Mouse (Mus musculus) ovary, postnatal 10 days (tissue): ENCODE results near the gene Pus1.

ENCODE experiments used
- DNase-seq: peaks from one replicate; pipeline ENCODE4 v3.0.0; 2022; ENCODE audit warnings: low spot score

Gene Pus1

GRCm38 (mm10) chr5:110779998-110780760 is at the start of gene Pus1:
Pus1 (minus strand) TSS chr5:110780659.
- peak; percentile 87 for DNase-seq

- DNase-seq, result no peak
Measured at GRCm38 (mm10) chr5:110827576-110827975, 47.1 kb upstream of the Pus1 start.

GRCm38 (mm10) chr5:110826781-110827495 is 46.5 kb upstream of the Pus1 start:
- no peak for DNase-seq

DNA sequence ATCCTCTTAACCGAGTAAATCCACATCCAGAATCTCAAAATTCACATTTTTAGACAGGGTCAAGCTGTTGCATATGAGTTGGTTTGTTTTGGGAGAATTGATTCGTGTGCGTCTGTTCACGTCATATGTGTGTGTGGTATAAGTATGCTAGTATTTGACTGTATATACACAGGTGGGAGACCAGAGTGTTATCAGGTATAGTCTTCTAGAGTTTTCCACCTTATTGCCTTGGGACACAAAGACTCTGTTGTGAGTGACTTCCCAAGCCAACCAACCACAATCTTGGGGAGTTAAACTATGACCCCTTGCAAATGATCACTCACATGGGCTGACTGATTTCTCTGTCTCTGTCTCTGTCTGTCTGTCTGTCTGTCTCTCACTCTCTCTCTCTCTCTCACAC is 44.0 kb upstream of the Pus1 start:
- DNase-seq, result no peak

DNA sequence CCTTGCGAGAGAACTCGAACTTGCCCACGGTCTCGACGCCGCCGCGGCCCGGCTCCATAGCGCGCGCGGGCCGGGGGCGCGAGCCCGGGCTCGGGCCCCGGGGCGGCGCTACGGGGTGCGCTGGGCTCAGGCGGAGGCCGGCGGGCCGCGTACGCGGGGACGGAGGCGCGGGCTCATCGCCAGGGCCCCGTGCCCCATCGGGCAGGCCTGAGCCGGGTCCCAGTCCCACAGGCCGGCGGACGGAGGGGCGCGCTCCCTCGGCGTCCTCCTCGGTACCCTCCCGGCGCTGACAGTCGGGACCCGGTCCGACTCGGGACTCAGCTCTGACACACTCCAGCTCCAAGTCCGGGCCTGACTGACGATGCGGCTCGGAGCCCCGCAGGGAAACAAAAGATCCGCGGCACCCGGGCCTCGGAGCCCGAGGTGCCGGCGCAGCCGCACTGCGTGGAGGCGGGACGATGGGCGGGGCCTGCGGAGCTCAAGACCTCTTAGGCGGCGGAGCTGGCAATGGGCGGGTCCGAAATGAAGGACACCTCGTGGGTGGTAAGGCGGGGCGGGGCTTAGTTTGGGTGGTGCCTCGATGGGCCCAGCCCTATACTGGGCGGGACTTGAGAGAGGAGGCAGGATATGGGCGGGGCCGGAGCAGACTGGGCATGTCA is 29.3 kb upstream of the Pus1 start, which contains the start of gene Ulk1:
Gene Ulk1, minus strand, starts transcription at position 431 of the 659 bp plus-strand sequence.
- DNase-seq, result peak; percentile 95

DNA sequence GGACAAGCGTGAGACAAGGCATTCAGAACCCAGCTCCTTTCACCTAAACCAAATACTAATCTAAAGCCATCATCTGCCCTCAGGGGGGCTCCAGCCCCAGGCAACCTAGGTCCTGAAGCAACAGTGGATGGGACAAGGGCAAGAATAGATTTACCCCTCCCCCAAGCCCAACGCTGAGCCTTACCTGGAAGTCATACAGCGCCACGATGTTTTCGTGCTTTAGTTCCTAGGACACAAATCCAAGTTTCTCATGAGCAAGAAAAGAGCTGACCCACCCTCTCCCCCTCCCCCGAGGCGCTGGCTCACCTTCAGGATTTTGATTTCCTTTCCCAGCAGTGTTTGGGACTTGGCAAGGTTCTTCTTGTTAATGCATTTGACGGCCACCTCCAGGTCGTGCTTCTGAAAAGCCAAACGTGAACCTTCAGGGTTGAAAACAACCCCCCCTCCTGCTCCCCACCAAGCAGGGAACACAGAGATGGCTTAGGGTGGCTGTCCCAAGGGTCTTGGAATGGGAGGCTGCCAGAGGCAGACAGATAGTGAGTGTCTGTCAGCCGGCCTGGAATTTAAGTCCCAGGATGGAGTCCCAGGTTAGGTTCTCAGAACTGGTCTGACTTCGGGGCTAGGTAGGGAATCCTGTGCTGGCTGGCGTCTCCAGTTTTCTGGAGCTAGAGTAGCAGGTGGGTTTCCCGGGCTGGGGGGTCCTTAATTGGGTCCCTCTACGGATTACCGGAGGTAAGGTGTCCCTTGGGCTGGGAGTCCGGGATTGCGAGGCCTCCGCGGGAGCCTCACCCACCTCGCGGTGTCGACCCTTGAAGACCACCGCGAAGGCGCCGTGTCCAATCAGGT is 28.6 kb upstream of the Pus1 start:
- peak; percentile 13 for DNase-seq

DNA sequence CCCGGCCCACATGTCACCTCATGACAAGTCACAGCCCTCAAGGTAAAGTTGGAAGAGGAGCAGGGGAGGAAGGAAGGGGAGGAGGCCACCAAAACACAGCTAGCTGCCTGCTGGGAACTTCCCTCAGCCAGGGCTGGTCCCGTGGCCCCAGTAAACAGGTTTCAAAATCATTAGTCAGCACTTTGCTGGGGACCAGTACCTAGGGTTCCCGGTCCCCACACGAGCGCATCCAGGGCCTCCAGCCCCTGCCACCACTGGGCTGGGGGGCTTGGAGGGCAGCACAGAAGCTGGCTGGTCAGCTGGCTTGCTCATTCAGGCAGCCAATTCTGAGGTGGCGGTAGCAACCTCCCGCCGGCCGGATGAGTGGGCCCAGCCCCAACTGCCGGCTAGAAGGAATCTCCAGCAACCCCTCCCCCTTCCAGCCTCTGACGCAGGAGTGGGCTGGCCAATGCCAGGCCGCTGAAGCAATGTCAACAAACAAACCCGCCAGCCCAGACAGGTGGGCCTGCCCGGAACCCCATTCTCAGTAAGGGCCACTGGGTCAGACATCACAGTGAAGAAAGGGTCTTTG is 27.7 kb upstream of the Pus1 start:
- DNase-seq, result peak; percentile 60

- no peak for DNase-seq
Measured at GRCm38 (mm10) chr5:110807453-110807852, 27.0 kb upstream of the Pus1 start.

DNA sequence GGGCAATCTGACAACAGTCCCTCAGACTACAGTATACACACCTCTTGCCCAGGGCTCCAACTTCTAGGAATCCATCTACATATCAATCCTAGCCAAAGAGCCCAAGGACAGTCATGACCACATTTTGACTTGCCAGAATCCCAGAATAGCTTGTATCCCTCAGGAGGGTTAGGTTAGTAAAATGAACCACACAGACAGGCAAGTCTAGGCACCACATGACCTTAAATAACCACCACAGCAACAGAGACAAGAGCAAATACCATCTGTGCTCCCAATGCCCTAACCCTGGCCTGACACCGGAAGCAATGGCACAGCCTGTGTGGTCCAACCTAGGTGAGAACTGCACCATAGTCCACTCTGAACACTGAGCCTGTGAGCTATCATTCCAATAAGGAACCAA is 26.2 kb upstream of the Pus1 start:
- DNase-seq, result no peak

DNA sequence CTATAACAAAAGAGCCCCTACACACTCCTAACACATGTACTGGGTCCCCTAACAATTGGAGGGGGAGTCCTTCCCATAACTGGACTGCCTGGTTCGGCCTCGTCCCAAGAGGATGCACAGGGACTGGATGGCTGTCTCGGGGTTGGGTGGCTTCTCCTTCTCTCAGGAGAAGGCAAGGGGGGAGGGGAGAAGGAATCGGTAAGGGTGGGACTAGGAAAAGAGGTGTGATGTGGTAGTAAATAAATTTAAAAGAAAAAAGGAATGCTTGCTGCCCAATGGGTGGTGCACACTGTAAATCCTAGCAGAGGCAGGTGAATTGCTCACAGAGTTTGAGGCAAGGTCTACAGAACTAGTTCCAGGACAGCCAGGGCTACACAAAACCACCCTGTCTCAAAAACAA is 25.7 kb upstream of the Pus1 start:
- DNase-seq, result no peak

DNA sequence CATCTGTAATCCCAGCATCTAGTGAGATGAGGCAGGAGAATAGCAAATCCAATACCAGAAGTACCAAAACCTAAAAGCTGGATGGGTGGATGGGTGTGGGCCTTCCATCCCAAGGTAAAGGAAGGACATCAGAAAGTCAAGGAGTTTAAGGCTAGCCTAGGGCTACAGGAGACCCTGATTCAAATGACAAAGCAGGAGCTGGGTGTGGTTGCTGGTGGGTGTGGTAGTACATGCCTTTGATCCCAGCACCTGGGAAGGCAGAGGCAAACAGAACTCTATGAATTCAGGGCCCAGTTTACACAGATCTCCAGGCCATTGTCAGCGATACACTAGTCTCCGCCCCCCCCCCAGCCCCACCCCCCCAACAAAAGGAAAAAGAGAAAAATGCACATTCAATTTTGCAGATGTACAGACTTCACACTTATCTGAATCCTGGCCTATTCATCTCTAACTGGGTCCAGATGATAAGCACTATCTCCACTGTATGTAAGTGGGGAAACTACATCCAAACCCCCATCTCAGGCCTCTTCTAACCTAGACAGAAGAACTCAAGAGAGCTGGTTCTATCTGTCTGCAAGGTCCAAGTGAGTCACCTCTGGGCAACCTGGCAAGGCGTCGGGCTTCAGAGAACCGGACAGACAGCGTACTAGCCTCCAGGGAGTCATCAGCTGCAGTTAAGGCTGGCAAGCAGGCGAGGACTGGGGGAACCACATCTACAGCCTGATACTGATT is 23.7 kb upstream of the Pus1 start:
- no peak for DNase-seq

- DNase-seq, result no peak
Measured at GRCm38 (mm10) chr5:110802809-110803208, 22.4 kb upstream of the Pus1 start.

- DNase-seq, result no peak
Measured at GRCm38 (mm10) chr5:110802186-110802585, 21.7 kb upstream of the Pus1 start.

DNA sequence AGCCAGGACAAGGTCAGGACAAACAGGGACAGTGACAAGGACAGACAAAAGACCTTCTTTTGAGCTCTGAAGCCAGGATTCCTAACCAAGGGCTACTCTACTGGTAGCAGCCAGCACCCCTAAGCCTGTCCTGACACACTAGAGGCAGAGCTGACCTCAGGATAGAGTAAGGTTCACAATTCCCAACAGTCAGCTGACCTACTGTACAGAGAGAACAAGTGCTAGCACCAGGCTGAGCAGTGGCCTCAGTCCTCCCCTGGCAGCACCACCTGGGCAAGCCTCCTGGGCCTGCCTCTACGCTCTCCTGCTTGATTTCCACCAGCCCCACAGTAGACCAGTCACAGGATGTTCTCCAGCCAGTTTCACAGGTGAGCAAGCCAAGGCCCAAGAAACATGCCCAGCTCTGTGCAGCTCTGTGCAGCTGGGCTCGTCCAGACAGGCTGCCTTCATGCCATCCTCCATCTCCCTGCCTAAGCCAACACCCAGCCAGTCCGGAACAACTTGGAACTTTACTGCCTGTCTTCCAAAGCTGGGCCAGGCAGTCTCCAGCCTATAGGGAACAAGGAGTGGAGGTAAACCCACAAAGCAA is 20.7 kb upstream of the Pus1 start:
- no peak for DNase-seq

DNA sequence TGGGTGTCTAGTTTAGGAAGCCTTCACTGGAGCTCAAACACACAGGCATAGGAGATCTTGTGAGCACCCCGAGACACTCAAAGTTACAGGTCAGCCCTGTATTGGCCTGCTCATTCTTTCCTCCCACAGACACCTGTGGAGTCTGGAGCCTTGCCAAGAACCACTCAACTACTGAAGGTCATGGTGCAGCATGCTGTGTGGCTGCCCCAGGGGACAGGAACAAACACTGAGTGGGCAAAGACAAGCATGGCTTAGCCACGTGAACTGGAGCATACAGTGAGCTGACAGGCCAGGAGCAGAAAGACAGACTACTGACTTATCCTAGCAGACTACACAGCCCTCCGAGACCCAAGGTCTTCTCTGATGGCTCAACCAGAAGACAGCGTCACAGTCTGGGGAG is 17.2 kb upstream of the Pus1 start:
- no peak for DNase-seq

- DNase-seq, result no peak
Measured at GRCm38 (mm10) chr5:110794363-110794762, 13.9 kb upstream of the Pus1 start.

DNA sequence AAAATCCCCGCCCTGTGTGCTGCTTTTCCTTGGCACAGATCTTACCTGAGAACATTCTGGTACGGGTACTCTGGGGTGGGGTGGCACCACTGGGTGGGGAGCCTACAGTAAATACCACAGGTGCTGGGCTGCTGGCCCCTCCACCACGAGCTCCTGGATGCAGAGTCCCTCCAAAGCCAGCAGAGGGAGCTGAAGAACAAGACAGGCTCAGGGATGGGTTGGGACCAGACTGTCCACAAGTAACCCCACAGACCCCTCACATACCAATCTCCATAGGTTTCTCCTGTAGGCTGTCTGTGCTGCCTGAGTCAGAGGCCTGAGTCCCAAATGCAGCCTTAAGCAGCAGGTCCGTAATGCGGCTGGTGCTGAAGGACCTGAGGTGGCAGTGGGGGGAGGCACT is 8.2 kb upstream of the Pus1 start:
- DNase-seq, result no peak

DNA sequence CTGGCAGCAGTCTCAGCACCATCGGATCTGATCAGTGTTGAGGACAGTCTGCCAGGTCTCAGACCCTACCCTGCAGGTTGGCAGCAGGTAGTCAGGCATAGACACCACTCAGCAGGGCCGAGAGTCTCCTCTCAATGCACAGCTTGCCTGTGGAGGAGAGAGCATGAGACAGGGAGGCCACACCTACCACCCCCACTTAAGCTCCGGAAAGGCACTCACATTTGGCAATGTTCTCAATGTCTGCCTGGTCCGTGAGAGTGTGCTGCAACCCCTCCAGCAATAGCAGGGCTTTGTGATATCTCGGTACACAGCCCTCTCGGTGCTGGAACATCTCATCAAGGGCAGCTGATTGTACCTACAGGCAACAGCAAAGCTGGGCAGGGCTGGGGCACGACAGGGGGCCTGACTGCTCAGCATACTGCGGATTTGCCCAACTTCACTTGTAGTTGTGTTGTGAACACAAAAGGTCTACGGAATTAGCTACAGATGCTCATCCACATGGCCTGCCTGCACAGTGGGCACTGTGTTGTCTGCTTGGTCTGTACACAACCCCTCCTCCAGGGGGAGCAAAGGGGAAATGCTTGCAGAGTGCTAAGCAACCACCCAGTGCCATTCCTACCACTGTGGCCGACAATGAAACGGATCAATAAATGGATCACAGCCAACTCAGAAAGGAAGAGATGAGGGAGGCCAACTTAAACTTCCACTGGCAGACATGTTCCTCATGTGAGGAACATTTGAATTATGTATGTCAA is 5.8 kb upstream of the Pus1 start:
- no peak for DNase-seq

- DNase-seq, result no peak
Measured at GRCm38 (mm10) chr5:110783150-110783549, 2.7 kb upstream of the Pus1 start.
